Mouse (Mus musculus) C2C12 (cell line): Measurements from ENCODE around the gene 1700001L19Rik.

ENCODE experiments used
- CTCF ChIP-seq: IDR thresholded peaks from one replicate; pipeline ENCODE4 v1.5.1; 2011; ENCODE audit not compliant: control insufficient read depth, insufficient read depth, insufficient read length
- MAX ChIP-seq: IDR thresholded peaks from one replicate; pipeline ENCODE4 v1.6.1; 2011; ENCODE audit warnings: mild to moderate bottlenecking, control low read depth
- MYOD1 ChIP-seq: IDR thresholded peaks from one replicate; pipeline ENCODE4 v1.6.1; 2011; ENCODE audit warnings: low read depth; ENCODE audit not compliant: control insufficient read depth, insufficient read length
- MYOG ChIP-seq: IDR thresholded peaks from one replicate; pipeline ENCODE4 v1.6.1; 2011; ENCODE audit not compliant: control insufficient read depth, insufficient read length; ENCODE audit errors: extremely low read depth
- USF1 ChIP-seq: IDR thresholded peaks from one replicate; pipeline ENCODE4 v1.6.1; 2011; ENCODE audit warnings: low read depth, mild to moderate bottlenecking, control low read depth, moderate library complexity

DNA sequence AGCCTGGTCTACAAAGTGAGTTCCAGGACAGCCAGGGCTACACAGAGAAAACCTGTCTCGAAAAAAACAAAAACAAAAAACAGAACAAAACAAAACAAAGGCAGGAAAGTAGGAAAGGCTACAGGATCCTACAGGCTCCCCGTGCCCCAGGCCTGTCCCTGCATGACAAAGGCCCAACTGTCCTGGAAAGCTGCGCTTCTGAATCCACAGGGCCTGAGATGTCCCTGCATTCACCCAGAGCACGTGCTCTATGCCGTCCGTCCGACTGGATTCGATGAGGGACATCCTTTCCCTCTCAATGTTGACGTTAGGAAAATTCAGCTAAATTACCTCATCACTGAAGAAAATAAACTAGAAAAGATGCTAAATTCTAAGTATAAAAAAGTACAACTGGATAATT is 29.1 kb upstream of the 1700001L19Rik start:
- no peak for TF ChIP-seq USF1
- TF ChIP-seq CTCF: no peak
- no peak for TF ChIP-seq MYOD1
- TF ChIP-seq MYOG: no peak
- no peak for TF ChIP-seq MAX
